Mouse (Mus musculus) kidney, embryonic 14.5 days (tissue): ENCODE data around the gene Myof. TPM values are rescaled to one million over a fixed set of nuclear protein-coding genes. Genes with fewer than 3 reads are reported as not detected.
A peak's percentile ranks its signal among the peaks of the same experiment; 100 is the strongest.

ENCODE experiments used
- ATAC-seq: fragments of 200-750 bp; cut with Nextera tagmentation; 2 replicates; pipeline ENCODE4 v1.8.0; 2017; ENCODE audit warnings: moderate number of reproducible peaks, mild to moderate bottlenecking, moderate TSS enrichment, moderate library complexity; ENCODE audit not compliant: low FRiP score, low TSS enrichment
- H3K27ac ChIP-seq: fragments of 300-500 bp; sonication (generic); 2 replicates; pipeline ENCODE4 v1.5.1; 2014; ENCODE audit warnings: low read depth, mild to moderate bottlenecking, low read length, moderate library complexity, mixed read lengths
- H3K27me3 ChIP-seq: fragments of 300-500 bp; sonication (generic); 2 replicates; pipeline ENCODE4 v1.6.1; 2014; ENCODE audit warnings: mild to moderate bottlenecking, low read length; ENCODE audit not compliant: control insufficient read depth, insufficient read depth
- H3K36me3 ChIP-seq: fragments of 300-500 bp; sonication (generic); 2 replicates; pipeline ENCODE4 v1.6.1; 2014; ENCODE audit warnings: low read length, mixed read lengths; ENCODE audit not compliant: control insufficient read depth, insufficient read depth
- H3K4me1 ChIP-seq: fragments of 300-500 bp; sonication (generic); 2 replicates; pipeline ENCODE4 v1.6.1; 2014; ENCODE audit warnings: low read length, mixed read lengths; ENCODE audit not compliant: control insufficient read depth, insufficient read depth
- H3K4me2 ChIP-seq: fragments of 300-500 bp; sonication (generic); replicated peaks from 2 replicates; pipeline ENCODE4 v1.6.1; 2014; ENCODE audit warnings: low read depth, mild to moderate bottlenecking, low read length
- H3K4me3 ChIP-seq: fragments of 300-500 bp; sonication (generic); 2 replicates; pipeline ENCODE4 v1.5.1; 2014; ENCODE audit warnings: mild to moderate bottlenecking, low read length
- H3K9ac ChIP-seq: fragments of 300-500 bp; sonication (generic); 2 replicates; pipeline ENCODE4 v1.6.1; 2014; ENCODE audit warnings: low read depth, mild to moderate bottlenecking, low read length, moderate library complexity
- H3K9me3 ChIP-seq: fragments of 300-500 bp; sonication (generic); 2 replicates; pipeline ENCODE4 v1.6.1; 2016; ENCODE audit warnings: low read length; ENCODE audit not compliant: control insufficient read depth
- WGBS: fragments of 180-500 bp; shearing (Covaris S2); extraction: QIAGEN DNeasy Blood & Tissue Kit; methylation state at CpG from one replicate; pipeline ENCODE4 v1.1.7; 2014; 5-methylcytosine and 5-hydroxymethylcytosine counted together
- polyA plus RNA-seq: library from polyadenylated mRNA; unstranded; fragments of >200 nt; fragmentation: Nextera tagmentation; extraction: Ambion mirVana; gene quantifications from 2 replicates; pipeline ENCODE4 v1.2.1, GENCODE M21; 2014

Myof gene
- polyA plus RNA-seq, 1 experiment from 2014 or later = 17.1 TPM

DNA sequence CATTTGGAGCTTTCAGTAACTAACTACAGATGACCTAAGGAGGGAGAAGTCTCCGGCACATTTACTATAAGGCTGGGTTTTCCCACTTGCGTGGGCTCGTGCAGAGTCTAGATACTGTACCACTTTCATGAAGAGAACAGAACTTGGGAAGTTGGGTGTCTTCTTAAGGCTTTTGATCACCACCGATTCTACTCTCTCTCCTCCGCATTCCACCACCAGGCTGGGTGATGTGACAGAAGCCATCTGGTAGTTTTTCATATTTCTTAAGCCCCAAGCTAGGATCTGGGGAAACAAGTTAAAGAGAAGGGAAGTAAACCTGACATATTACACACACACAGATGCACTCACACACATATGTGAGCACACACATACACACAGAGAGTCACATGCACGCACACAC, 108.7 kb downstream of the Myof start:
- no peaks in the 10 kb centered on the region for H3K27me3 ChIP-seq
- H3K36me3 ChIP-seq = no peaks in the 10 kb centered on the region
- H3K4me1 ChIP-seq = no peaks in the 10 kb centered on the region
- no peak overlapping the region for H3K4me3 ChIP-seq
- H3K9ac ChIP-seq = no peak overlapping the region
- H3K4me2 ChIP-seq = no peak overlapping the region
- 77% methylated on average over 6 of the region's 6 CpGs for WGBS
- H3K9me3 ChIP-seq = no peaks in the 10 kb centered on the region
- H3K27ac ChIP-seq = no peak overlapping the region
- no peak for ATAC-seq

DNA sequence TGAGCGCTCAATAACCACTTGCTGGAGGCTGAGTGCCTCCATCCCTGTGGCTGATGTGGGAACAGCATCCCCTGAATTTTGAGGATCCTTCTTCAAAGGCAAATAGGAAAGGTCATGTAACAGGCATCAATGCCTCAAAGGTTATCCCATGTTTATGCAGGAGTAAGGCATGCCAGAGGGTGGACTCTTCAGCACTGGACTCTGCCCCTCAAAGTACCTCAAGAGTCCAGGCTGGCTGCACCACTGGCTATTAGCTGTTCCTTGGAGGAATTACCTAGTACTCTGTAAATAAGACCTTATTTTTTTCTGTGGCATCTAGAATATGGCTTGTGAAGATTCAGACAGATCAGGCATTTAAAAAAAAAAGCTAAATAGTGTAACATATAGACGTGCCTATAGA, 111.2 kb downstream of the Myof start:
- 93% methylated on average over 2 of the region's 2 CpGs for WGBS
- no peaks in the 10 kb centered on the region for H3K4me1 ChIP-seq
- H3K4me2 ChIP-seq = no peak overlapping the region
- H3K9ac ChIP-seq = no peak overlapping the region
- no peak overlapping the region for H3K4me3 ChIP-seq
- no peaks in the 10 kb centered on the region for H3K9me3 ChIP-seq
- H3K27me3 ChIP-seq = no peaks in the 10 kb centered on the region
- ATAC-seq = no peak
- H3K27ac ChIP-seq = no peak overlapping the region
- H3K36me3 ChIP-seq = no peaks in the 10 kb centered on the region

DNA sequence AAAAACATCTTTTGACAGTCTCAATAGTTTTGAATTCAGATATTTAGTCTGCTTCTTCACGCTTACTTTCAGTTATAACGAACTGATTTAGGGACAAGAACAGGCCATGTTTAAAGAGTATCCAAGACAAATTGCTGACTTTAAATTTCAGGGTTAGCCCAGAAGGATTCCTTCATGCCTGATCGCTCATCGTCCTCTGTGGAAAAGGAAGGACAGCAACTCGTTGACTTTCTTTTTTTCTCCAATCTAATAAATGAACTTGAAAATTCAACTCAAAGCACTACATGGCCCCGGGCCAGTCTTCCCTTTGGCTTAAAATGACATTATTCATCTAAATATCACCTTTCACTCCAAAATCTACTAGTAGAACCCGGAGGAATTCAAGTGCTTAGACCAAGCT, 115.5 kb downstream of the Myof start:
- Histone ChIP-seq H3K36me3 (no peaks in the 10 kb centered on the region), H3K4me3 (no peak overlapping the region), H3K4me1 (no peaks in the 10 kb centered on the region), H3K9ac (no peak overlapping the region), H3K4me2 (no peak overlapping the region), H3K27me3 (no peaks in the 10 kb centered on the region), H3K27ac (no peak overlapping the region), H3K9me3 (no peaks in the 10 kb centered on the region)
- ATAC-seq = no peak
- 78% methylated on average over 7 of the region's 7 CpGs for WGBS

DNA sequence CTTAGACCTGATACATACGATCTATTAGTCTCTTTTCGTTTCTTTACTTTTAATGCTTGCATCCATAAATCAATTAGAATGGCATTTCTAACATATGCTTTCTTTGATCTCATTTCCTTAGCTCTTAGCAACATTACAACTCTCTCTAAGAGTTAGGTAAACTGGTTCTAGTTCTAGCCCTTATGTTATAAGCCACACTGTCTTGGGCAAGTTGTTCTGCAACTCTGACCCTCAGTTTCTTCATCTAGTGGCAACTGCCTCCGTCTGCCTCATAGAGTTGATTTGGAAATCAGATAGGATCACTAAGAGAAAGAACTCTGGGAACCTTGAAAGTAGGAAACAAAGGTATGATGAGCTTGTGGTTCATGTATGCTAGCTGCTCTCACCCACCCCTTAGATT, 118.1 kb downstream of the Myof start:
- Histone ChIP-seq H3K9me3 (no peaks in the 10 kb centered on the region), H3K27ac (no peak overlapping the region), H3K4me1 (no peaks in the 10 kb centered on the region), H3K4me2 (no peak overlapping the region), H3K27me3 (no peaks in the 10 kb centered on the region), H3K36me3 (no peaks in the 10 kb centered on the region), H3K4me3 (no peak overlapping the region), H3K9ac (no peak overlapping the region)
- no peak for ATAC-seq
- WGBS = 73% methylated on average over 3 of the region's 3 CpGs

DNA sequence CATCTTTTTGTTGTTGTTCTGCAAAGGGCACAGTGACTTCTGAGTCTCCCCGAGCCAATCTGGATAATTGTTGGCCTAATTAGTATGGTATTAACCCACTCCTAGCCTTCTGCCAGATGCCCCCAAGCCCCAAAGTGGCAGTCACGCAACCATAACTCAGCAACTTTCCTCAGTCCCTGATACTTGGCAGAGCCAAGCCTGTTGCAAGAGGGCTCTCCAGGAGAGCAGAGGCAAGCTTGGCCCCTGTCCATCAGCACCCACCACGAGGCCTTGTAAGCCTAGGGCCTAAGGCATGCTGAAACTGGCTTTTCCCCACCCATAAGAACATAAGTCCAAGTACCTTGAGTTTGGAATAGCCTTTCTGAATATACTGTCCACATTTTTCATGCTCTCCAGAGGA, 119.1 kb downstream of the Myof start:
- Histone ChIP-seq H3K4me3 (no peak overlapping the region), H3K9ac (no peak overlapping the region), H3K4me1 (no peaks in the 10 kb centered on the region), H3K9me3 (no peaks in the 10 kb centered on the region), H3K27me3 (no peaks in the 10 kb centered on the region), H3K36me3 (no peaks in the 10 kb centered on the region), H3K27ac (no peak overlapping the region), H3K4me2 (no peak overlapping the region)
- no peak for ATAC-seq
- WGBS = 61% methylated on average over 3 of the region's 3 CpGs

DNA sequence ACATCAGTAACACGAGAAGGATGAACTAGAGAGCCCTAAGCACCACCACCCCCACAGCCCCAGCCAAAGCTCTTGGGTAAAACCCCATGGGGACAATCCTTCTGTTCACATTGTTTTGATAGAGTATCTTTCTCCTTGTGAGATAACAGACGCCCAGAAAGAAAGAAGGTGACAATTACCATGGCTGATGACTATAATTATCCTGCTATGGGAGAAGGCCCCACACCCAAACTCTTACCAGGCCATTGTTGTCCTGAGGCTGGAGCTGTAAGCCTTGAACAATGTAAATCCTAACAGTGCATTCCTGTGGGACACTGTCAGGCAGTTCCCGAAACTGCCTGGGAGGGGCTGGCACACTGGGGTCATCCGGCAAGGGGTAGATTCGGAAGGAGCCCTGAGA, 122.3 kb downstream of the Myof start:
- Histone ChIP-seq H3K4me1 (no peaks in the 10 kb centered on the region), H3K4me3 (no peak overlapping the region), H3K36me3 (no peaks in the 10 kb centered on the region), H3K4me2 (no peak overlapping the region), H3K9ac (no peak overlapping the region), H3K9me3 (no peaks in the 10 kb centered on the region), H3K27ac (no peak overlapping the region), H3K27me3 (no peaks in the 10 kb centered on the region)
- no peak for ATAC-seq
- WGBS = 61% methylated on average over 5 of the region's 5 CpGs

DNA sequence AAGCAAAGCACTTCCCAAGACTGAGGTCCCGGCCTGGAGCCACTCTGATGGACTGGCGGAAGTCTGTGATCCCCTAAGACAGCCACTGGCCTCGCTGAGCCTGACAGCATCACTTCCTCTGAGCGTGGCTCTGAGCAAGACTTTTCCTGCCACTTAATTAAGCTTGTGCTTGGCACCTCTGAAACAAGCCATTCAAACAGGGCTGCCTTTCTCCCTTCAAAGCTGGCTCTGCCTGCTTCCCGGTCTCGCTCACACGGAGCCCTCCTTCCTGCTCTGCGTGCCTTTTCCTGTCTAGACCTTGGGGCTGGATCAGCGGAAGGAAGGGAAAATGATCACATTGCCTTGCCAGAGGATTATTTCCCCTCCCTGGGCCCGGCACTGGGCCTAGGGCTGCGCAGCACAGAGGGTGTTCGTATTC, 124.9 kb downstream of the Myof start:
- Histone ChIP-seq H3K4me2 (no peak overlapping the region), H3K4me3 (no peak overlapping the region), H3K9ac (no peak overlapping the region), H3K27ac (no peak overlapping the region), H3K36me3 (no peaks in the 10 kb centered on the region), H3K27me3 (no peaks in the 10 kb centered on the region), H3K4me1 (no peaks in the 10 kb centered on the region), H3K9me3 (no peaks in the 10 kb centered on the region)
- WGBS = 52% methylated on average over 12 of the region's 12 CpGs
- peak; percentile 60; the same call in 1 of the 2 replicates for ATAC-seq

DNA sequence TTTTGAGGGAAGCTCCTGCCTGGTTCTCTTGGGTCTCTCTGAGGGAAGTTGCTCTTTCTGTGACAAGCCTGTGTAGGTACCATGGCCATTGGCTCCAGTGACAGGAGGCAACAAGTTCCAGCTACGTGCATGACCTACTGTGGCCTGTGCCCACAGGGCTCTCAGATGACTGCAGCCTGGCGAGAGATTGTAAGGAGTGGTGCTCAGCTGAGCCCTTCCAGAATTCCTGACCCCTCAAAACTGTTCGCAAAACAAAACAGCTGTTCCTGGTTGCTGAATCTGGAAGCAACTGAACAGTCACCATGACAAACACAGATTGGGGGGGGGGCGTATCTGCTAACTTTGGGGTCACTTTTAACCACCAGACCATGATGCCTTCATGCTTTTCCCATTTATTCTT, 129.1 kb downstream of the Myof start:
- Histone ChIP-seq H3K4me1 (no peaks in the 10 kb centered on the region), H3K4me2 (no peak overlapping the region), H3K36me3 (no peaks in the 10 kb centered on the region), H3K27ac (no peak overlapping the region), H3K9ac (no peak overlapping the region), H3K9me3 (no peaks in the 10 kb centered on the region), H3K4me3 (no peak overlapping the region), H3K27me3 (no peaks in the 10 kb centered on the region)
- 61% methylated on average over 4 of the region's 4 CpGs for WGBS
- no peak for ATAC-seq

DNA sequence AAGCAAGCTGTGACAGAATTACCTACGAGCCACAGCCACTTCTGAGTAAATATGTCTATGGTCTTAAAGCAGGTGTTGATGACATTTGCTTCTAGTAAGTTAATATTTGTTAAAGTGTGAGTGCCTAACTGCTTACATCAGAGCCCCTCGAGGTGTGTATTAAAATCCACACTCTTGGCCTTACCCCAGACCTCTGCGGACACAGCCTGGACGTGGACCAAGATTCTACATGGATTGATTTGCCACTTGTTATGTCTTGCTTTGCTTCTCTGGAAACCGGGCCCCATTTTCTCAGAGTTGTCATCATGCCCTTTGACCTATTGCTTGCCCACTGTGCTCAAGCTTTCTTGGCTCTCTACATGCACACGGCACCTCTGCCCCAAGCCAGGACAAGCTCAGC, 130.9 kb downstream of the Myof start:
- H3K4me3 ChIP-seq = no peak overlapping the region
- WGBS = 82% methylated on average over 6 of the region's 6 CpGs
- no peak for ATAC-seq
- no peak overlapping the region for H3K9ac ChIP-seq
- no peak overlapping the region for H3K27ac ChIP-seq
- no peaks in the 10 kb centered on the region for H3K9me3 ChIP-seq
- no peak overlapping the region for H3K4me2 ChIP-seq
- H3K36me3 ChIP-seq = no peaks in the 10 kb centered on the region
- no peaks in the 10 kb centered on the region for H3K27me3 ChIP-seq
- peaks cover 7% of the 10 kb centered on the region for H3K4me1 ChIP-seq

DNA sequence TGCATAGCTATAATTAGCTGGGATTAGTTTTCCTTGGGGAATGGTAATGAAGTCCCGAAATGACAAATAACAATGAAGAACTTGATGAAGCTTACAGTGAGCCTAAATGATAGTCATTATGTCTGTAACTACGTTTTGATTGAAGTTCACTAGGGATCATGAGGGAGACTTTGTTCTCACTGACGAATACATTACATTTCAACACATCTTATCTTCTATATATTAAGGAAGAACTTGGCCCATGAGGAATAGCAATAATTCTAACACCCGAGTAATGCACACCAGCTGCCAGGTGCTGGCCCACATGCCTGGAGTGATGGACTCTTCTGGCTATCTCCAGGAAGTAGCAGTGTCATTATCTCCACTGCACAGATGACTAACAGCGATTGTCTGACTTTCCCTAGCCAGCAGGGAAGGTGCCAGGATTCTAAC, 133.5 kb downstream of the Myof start:
- H3K4me2 ChIP-seq = no peak overlapping the region
- H3K9ac ChIP-seq = no peak overlapping the region
- 75% methylated on average over 5 of the region's 5 CpGs for WGBS
- H3K36me3 ChIP-seq = no peaks in the 10 kb centered on the region
- H3K4me3 ChIP-seq = no peak overlapping the region
- no peaks in the 10 kb centered on the region for H3K9me3 ChIP-seq
- H3K4me1 ChIP-seq = peaks cover 11% of the 10 kb centered on the region
- H3K27me3 ChIP-seq = no peaks in the 10 kb centered on the region
- no peak overlapping the region for H3K27ac ChIP-seq
- ATAC-seq = no peak
